Mouse (Mus musculus): ENCODE measurements around the gene Fam160a2. TPM values are rescaled to one million over a fixed set of nuclear protein-coding genes. Genes with fewer than 3 reads are reported as not detected.

Fam160a2 gene
- total and polyA plus RNA-seq, 3 experiments: 6.2 to 17.7 TPM; not detected in 1

GRCm38 (mm10) chr7:105368521-105368920 lies 31.3 kb downstream of the Fam160a2 start:
- Histone ChIP-seq H3K4me3 (ENCODE audit: control insufficient read depth in 1 of 2, insufficient read depth in 1 of 2, low read depth in 2 of 2, low read length in 2 of 2) (no peak overlapping the region), H3K9me3 (replicated peaks; ENCODE audit: insufficient read depth, low read length) (no peaks in the 10 kb centered on the region), H3K4me1 (ENCODE audit: control insufficient read depth in 1 of 2, insufficient read depth in 2 of 2, low read length in 2 of 2) (peaks cover 5 to 6% of the 10 kb centered on the region in 2 experiments), H3K27ac (ENCODE audit: control insufficient read depth, low read depth, low read length) (no peak overlapping the region), H3K9ac (ENCODE audit: control insufficient read depth, low read depth, low read length, poor library complexity, severe bottlenecking) (no peak overlapping the region), H3K36me3 (ENCODE audit: control insufficient read depth in 1 of 2, insufficient read depth in 2 of 2, low read length in 2 of 2) (peaks cover 0 to 8% of the 10 kb centered on the region in 2 experiments; a peak in 2 of 4 replicates), H3K79me2 (ENCODE audit: control insufficient read depth, insufficient read depth, low read length, poor library complexity) (no peaks in the 10 kb centered on the region), H3K27me3 (ENCODE audit: control insufficient read depth in 1 of 2, insufficient read depth in 2 of 2, low read length in 2 of 2) (no peaks in the 10 kb centered on the region)
- no peak for TF ChIP-seq UBTF (IDR thresholded peaks at IDR 0.05; ENCODE audit: borderline replicate concordance, insufficient read depth, low read depth, low read length)
- no peak for DNase-seq (ENCODE audit: low read depth, low spot score)

- TF ChIP-seq TCF12 (IDR thresholded peaks at IDR 0.05; ENCODE audit: low read depth, low read length) (no peak), TBP (IDR thresholded peaks at IDR 0.05; ENCODE audit: low read depth, low read length) (no peak), USF2 (IDR thresholded peaks at IDR 0.05; ENCODE audit: borderline replicate concordance in 1 of 2, insufficient read depth in 1 of 2, low read depth in 1 of 2, low read length in 2 of 2) (no peak), MAX (IDR thresholded peaks at IDR 0.05; ENCODE audit: low read length) (no peak), POLR2AphosphoS2 (IDR thresholded peaks at IDR 0.05; ENCODE audit: low read length) (no peak), POLR2AphosphoS5 (IDR thresholded peaks at IDR 0.05; ENCODE audit: borderline replicate concordance, low read depth, low read length) (no peak), ZNF384 (IDR thresholded peaks at IDR 0.05; ENCODE audit: low read depth, low read length) (no peak), ZMIZ1 (IDR thresholded peaks at IDR 0.05; ENCODE audit: low read depth, low read length) (no peak)
- no peaks in the 10 kb centered on the region for H3K79me2 ChIP-seq (ENCODE audit: control insufficient read depth, insufficient read depth, low read length, poor library complexity)
- H3K9ac ChIP-seq (ENCODE audit: control insufficient read depth, low read depth, low read length, poor library complexity, severe bottlenecking): no peak within 1 kb of the TSS
- H3K4me1 ChIP-seq (ENCODE audit: control insufficient read depth in 1 of 2, insufficient read depth in 2 of 2, low read length in 2 of 2): no peaks in the 10 kb centered on the region; a peak in 2 of 4 replicates
- H3K27me3 ChIP-seq (ENCODE audit: control insufficient read depth in 1 of 2, insufficient read depth in 2 of 2, low read length in 2 of 2): no peaks in the 10 kb centered on the region
- H3K36me3 ChIP-seq (ENCODE audit: control insufficient read depth in 1 of 2, insufficient read depth in 2 of 2, low read length in 2 of 2): peaks cover 0 to 2% of the 10 kb centered on the region in 2 experiments; a peak in 2 of 4 replicates
- no peak within 1 kb of the TSS for H3K4me3 ChIP-seq (ENCODE audit: control insufficient read depth in 1 of 2, insufficient read depth in 1 of 2, low read depth in 2 of 2, low read length in 2 of 2)
- no peak within 1 kb of the TSS for H3K27ac ChIP-seq (ENCODE audit: control insufficient read depth, low read depth, low read length)
- H3K9me3 ChIP-seq (replicated peaks; ENCODE audit: insufficient read depth, low read length): no peaks in the 10 kb centered on the region
- DNase-seq (ENCODE audit: low read depth, low spot score): no peak
Measured at GRCm38 (mm10) chr7:105367930-105368329, 31.9 kb downstream of the Fam160a2 start, which contains the start of gene Olfr692. Gene Olfr692 (plus strand): TSS chr7:105368230.

- DNase-seq (ENCODE audit: low read depth, low spot score): no peak
- Histone ChIP-seq H3K4me3 (ENCODE audit: control insufficient read depth in 1 of 2, insufficient read depth in 1 of 2, low read depth in 2 of 2, low read length in 2 of 2) (no peak overlapping the region), H3K27ac (ENCODE audit: control insufficient read depth, low read depth, low read length) (no peak overlapping the region), H3K27me3 (ENCODE audit: control insufficient read depth in 1 of 2, insufficient read depth in 2 of 2, low read length in 2 of 2) (no peaks in the 10 kb centered on the region), H3K36me3 (ENCODE audit: control insufficient read depth in 1 of 2, insufficient read depth in 2 of 2, low read length in 2 of 2) (no peaks in the 10 kb centered on the region), H3K9ac (ENCODE audit: control insufficient read depth, low read depth, low read length, poor library complexity, severe bottlenecking) (no peak overlapping the region), H3K4me1 (ENCODE audit: control insufficient read depth in 1 of 2, insufficient read depth in 2 of 2, low read length in 2 of 2) (no peaks in the 10 kb centered on the region), H3K79me2 (ENCODE audit: control insufficient read depth, insufficient read depth, low read length, poor library complexity) (no peaks in the 10 kb centered on the region), H3K9me3 (replicated peaks; ENCODE audit: insufficient read depth, low read length) (no peaks in the 10 kb centered on the region)
- TF ChIP-seq USF1 (IDR thresholded peaks at IDR 0.05; ENCODE audit: low read depth, low read length) (no peak), MAFK (IDR thresholded peaks at IDR 0.05; ENCODE audit: borderline replicate concordance, low read depth, low read length) (no peak), TBP (IDR thresholded peaks at IDR 0.05; ENCODE audit: low read depth, low read length) (no peak), CTCF (IDR thresholded peaks at IDR 0.05 in 2 of 3, conservative IDR thresholded peaks at IDR 0.05 in 1 of 3; ENCODE audit: control insufficient read depth in 1 of 3, insufficient read depth in 1 of 3, low read depth in 2 of 3, low read length in 3 of 3, poor library complexity in 1 of 3, severe bottlenecking in 1 of 3) (no peak), MEF2A (IDR thresholded peaks at IDR 0.05; ENCODE audit: extremely low read depth, insufficient replicate concordance, low read depth, low read length, poor library complexity, severe bottlenecking) (no peak), ZNF384 (IDR thresholded peaks at IDR 0.05; ENCODE audit: low read depth, low read length) (no peak), ETS1 (IDR thresholded peaks at IDR 0.05; ENCODE audit: low read depth, low read length) (no peak), MAX (IDR thresholded peaks at IDR 0.05; ENCODE audit: low read length) (no peak), TAL1 (IDR thresholded peaks at IDR 0.05; ENCODE audit: low read length) (no peak), NRF1 (IDR thresholded peaks at IDR 0.05; ENCODE audit: insufficient read depth, low read depth, low read length, poor library complexity, severe bottlenecking) (no peak), MYB (IDR thresholded peaks at IDR 0.05; ENCODE audit: low read depth, low read length) (no peak), MYC (IDR thresholded peaks at IDR 0.05; ENCODE audit: low read depth, low read length) (no peak), E2F4 (IDR thresholded peaks at IDR 0.05; ENCODE audit: borderline replicate concordance, low read depth, low read length) (no peak), ZC3H11A (IDR thresholded peaks at IDR 0.05; ENCODE audit: low read depth, low read length) (no peak), KAT2A (conservative IDR thresholded peaks at IDR 0.05; ENCODE audit: low read depth, low read length) (no peak)
Measured at GRCm38 (mm10) chr7:105367268-105367667, 32.6 kb downstream of the Fam160a2 start.

Measured in MEL (cell line).